Mouse (Mus musculus) thymus, adult 2 months (tissue): ENCODE measurements at regions not wholly inside any gene's neighbourhood (a gene's known extent, or its start where the extent isn't known, plus 50 kb on each side); places are given as distances from the start of the nearest gene placed in this dataset.

Experiments
- CTCF ChIP-seq: fragments of 200-500 bp; IDR thresholded peaks from 2 replicates; pipeline ENCODE4 v1.5.1; 2012; ENCODE audit warnings: mild to moderate bottlenecking, control low read depth, low read length, moderate library complexity, borderline replicate concordance; ENCODE audit not compliant: control insufficient read depth, poor library complexity, insufficient read depth; ENCODE audit errors: extremely low read depth
- POLR2A ChIP-seq: fragments of 200-500 bp; IDR thresholded peaks from 2 replicates; pipeline ENCODE4 v1.6.1; 2012; ENCODE audit warnings: mild to moderate bottlenecking, low read length, control low read depth, moderate library complexity; ENCODE audit not compliant: control insufficient read depth, poor library complexity, insufficient read depth; ENCODE audit errors: extremely low read depth

DNA sequence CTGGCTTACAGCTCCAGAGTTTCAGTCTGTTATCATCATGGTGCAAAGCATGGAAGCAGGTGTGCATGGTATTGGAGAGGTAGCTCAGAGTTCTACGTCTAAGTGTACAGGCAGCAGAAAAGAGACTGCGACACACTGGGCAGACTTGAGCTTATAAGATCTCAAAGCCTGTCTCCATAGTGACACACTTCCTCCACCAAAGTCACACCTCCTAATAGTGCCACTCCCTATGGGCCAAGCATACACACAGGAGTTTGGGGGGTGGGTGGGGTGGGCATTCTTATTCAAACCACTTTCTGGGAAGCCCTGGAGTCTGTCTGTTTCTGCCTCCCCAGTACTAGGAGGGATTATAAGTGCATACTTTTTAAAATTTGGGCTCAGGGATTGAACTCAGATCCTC lies 219.5 kb upstream of the Prok2 start:
- TF ChIP-seq CTCF (no peak), POLR2A (no peak)
